Mouse (Mus musculus) MEL (cell line): ENCODE data around the gene Hsph1. TPM values are rescaled to one million over a fixed set of nuclear protein-coding genes. Genes with fewer than 3 reads are reported as not detected.

Experiments used
- DNase-seq: peaks from one replicate; pipeline ENCODE4 v3.0.0; 2011; ENCODE audit warnings: low read depth, low spot score
- H3K27ac ChIP-seq: 2 replicates; pipeline ENCODE4 v1.5.1; 2012; ENCODE audit warnings: low read depth, mild to moderate bottlenecking, control low read depth, low read length, moderate library complexity; ENCODE audit not compliant: control insufficient read depth
- H3K27me3 ChIP-seq, 2 experiments: fragments of 150-350 bp in 1 of 2; sonication (generic) in 1 of 2; 2 replicates each; pipeline ENCODE4 v1.6.1; 2012; ENCODE audit warnings: low read length in 2 of 2, mild to moderate bottlenecking in 2 of 2, improper control_type of control experiment in 1 of 2, moderate library complexity in 1 of 2; ENCODE audit not compliant: insufficient read depth in 2 of 2, control insufficient read depth in 1 of 2
- H3K36me3 ChIP-seq, 2 experiments: 2 replicates each; pipeline ENCODE4 v1.6.1; 2012 to 2014; ENCODE audit warnings: low read length in 2 of 2, improper control_type of control experiment in 1 of 2, inconsistent platforms in 1 of 2, mild to moderate bottlenecking in 1 of 2; ENCODE audit not compliant: insufficient read depth in 2 of 2, control insufficient read depth in 1 of 2
- H3K4me1 ChIP-seq, 2 experiments: fragments of 150-350 bp in 1 of 2; sonication (generic) in 1 of 2; 2 replicates each; pipeline ENCODE4 v1.6.1; 2012; ENCODE audit warnings: low read length in 2 of 2, improper control_type of control experiment in 1 of 2, mild to moderate bottlenecking in 1 of 2; ENCODE audit not compliant: insufficient read depth in 2 of 2, control insufficient read depth in 1 of 2
- H3K4me3 ChIP-seq, 2 experiments: fragments of 150-350 bp in 1 of 2; sonication (generic) in 1 of 2; 2 replicates each; pipeline ENCODE4 v1.5.1; 2012; ENCODE audit warnings: low read depth in 2 of 2, low read length in 2 of 2, mild to moderate bottlenecking in 2 of 2, moderate library complexity in 2 of 2, control low read depth in 1 of 2, improper control_type of control experiment in 1 of 2; ENCODE audit not compliant: control insufficient read depth in 1 of 2, insufficient read depth in 1 of 2
- H3K79me2 ChIP-seq: 2 replicates; pipeline ENCODE4 v1.6.1; 2012; ENCODE audit warnings: mild to moderate bottlenecking, low read length, moderate library complexity; ENCODE audit not compliant: control insufficient read depth, poor library complexity, insufficient read depth
- H3K9ac ChIP-seq: 2 replicates; pipeline ENCODE4 v1.6.1; 2012; ENCODE audit warnings: low read depth, mild to moderate bottlenecking, control low read depth, low read length, moderate library complexity; ENCODE audit not compliant: control insufficient read depth, poor library complexity, severe bottlenecking
- H3K9me3 ChIP-seq: fragments of 150-350 bp; sonication (generic); replicated peaks from 2 replicates; pipeline ENCODE4 v1.6.1; 2012; ENCODE audit warnings: mild to moderate bottlenecking, low read length, improper control_type of control experiment, moderate library complexity; ENCODE audit not compliant: insufficient read depth
- BHLHE40 ChIP-seq: IDR thresholded peaks from 2 replicates; pipeline ENCODE4 v1.6.1; 2012; ENCODE audit warnings: low read depth, mild to moderate bottlenecking, inconsistent platforms, low read length, improper control_type of control experiment, borderline replicate concordance
- CHD1 ChIP-seq: IDR thresholded peaks from 2 replicates; pipeline ENCODE4 v1.6.1; 2012; ENCODE audit warnings: low read depth, mild to moderate bottlenecking, inconsistent platforms, low read length, improper control_type of control experiment
- CHD2 ChIP-seq: IDR thresholded peaks from 2 replicates; pipeline ENCODE4 v1.6.1; 2011; ENCODE audit warnings: low read length, improper control_type of control experiment
- CTCF ChIP-seq, 3 experiments: IDR thresholded peaks in 2 of 3; conservative IDR thresholded peaks in 1 of 3; 2 replicates each; pipeline ENCODE4 v1.5.1; 2011 to 2012; ENCODE audit warnings: low read length in 3 of 3, low read depth in 2 of 3, mild to moderate bottlenecking in 2 of 3, improper control_type of control experiment in 1 of 3, inconsistent platforms in 1 of 3, mixed read lengths in 1 of 3, moderate library complexity in 1 of 3; ENCODE audit not compliant: control insufficient read depth in 1 of 3, insufficient read depth in 1 of 3, poor library complexity in 1 of 3, severe bottlenecking in 1 of 3
- E2F4 ChIP-seq: IDR thresholded peaks from 2 replicates; pipeline ENCODE4 v1.6.1; 2011; ENCODE audit warnings: low read depth, low read length, improper control_type of control experiment, borderline replicate concordance
- GABPA ChIP-seq: IDR thresholded peaks from 2 replicates; pipeline ENCODE4 v1.6.1; 2012; ENCODE audit warnings: low read depth, mild to moderate bottlenecking, inconsistent platforms, low read length, improper control_type of control experiment, moderate library complexity
- HCFC1 ChIP-seq: IDR thresholded peaks from 2 replicates; pipeline ENCODE4 v1.6.1; 2012; ENCODE audit warnings: low read depth, mild to moderate bottlenecking, inconsistent platforms, low read length, improper control_type of control experiment, moderate library complexity
- JUND ChIP-seq: IDR thresholded peaks from 2 replicates; pipeline ENCODE4 v1.6.1; 2011; ENCODE audit warnings: low read depth, mild to moderate bottlenecking, improper control_type of control experiment, low read length
- MAFK ChIP-seq: IDR thresholded peaks from 2 replicates; pipeline ENCODE4 v1.6.1; 2011; ENCODE audit warnings: low read depth, mild to moderate bottlenecking, low read length, improper control_type of control experiment, borderline replicate concordance
- MAX ChIP-seq: IDR thresholded peaks from 2 replicates; pipeline ENCODE4 v1.6.1; 2011; ENCODE audit warnings: low read length, improper control_type of control experiment
- MAZ ChIP-seq: IDR thresholded peaks from 2 replicates; pipeline ENCODE4 v1.6.1; 2012; ENCODE audit warnings: low read depth, mild to moderate bottlenecking, inconsistent platforms, low read length, improper control_type of control experiment
- MYB ChIP-seq: IDR thresholded peaks from 2 replicates; pipeline ENCODE4 v1.6.1; 2011; ENCODE audit warnings: mild to moderate bottlenecking, low read depth, low read length, improper control_type of control experiment
- NELFE ChIP-seq: IDR thresholded peaks from 2 replicates; pipeline ENCODE4 v1.6.1; 2011; ENCODE audit warnings: low read depth, low read length, improper control_type of control experiment
- NRF1 ChIP-seq: IDR thresholded peaks from 2 replicates; pipeline ENCODE4 v1.6.1; 2014; ENCODE audit warnings: low read depth, mild to moderate bottlenecking, inconsistent platforms, low read length, improper control_type of control experiment, moderate library complexity; ENCODE audit not compliant: poor library complexity, insufficient read depth, severe bottlenecking
- POLR2A ChIP-seq, 2 experiments: IDR thresholded peaks; 2 replicates each; pipeline ENCODE4 v1.6.1; 2011 to 2012; ENCODE audit warnings: low read length in 2 of 2, mild to moderate bottlenecking in 2 of 2, control low read depth in 1 of 2, improper control_type of control experiment in 1 of 2, low read depth in 1 of 2, moderate library complexity in 1 of 2; ENCODE audit not compliant: control insufficient read depth in 1 of 2, insufficient read depth in 1 of 2, poor library complexity in 1 of 2
- POLR2AphosphoS2 ChIP-seq: IDR thresholded peaks from 2 replicates; pipeline ENCODE4 v1.6.1; 2011; ENCODE audit warnings: low read length, improper control_type of control experiment
- POLR2AphosphoS5 ChIP-seq: IDR thresholded peaks from 2 replicates; pipeline ENCODE4 v1.6.1; 2012; ENCODE audit warnings: low read depth, borderline replicate concordance, mild to moderate bottlenecking, inconsistent platforms, low read length, moderate library complexity, mixed read lengths
- RAD21 ChIP-seq: IDR thresholded peaks from 2 replicates; pipeline ENCODE4 v1.6.1; 2011; ENCODE audit warnings: mild to moderate bottlenecking, low read depth, low read length, improper control_type of control experiment
- RCOR1 ChIP-seq: IDR thresholded peaks from 2 replicates; pipeline ENCODE4 v1.6.1; 2012; ENCODE audit warnings: low read depth, mild to moderate bottlenecking, inconsistent platforms, low read length, improper control_type of control experiment
- SMC3 ChIP-seq: IDR thresholded peaks from 2 replicates; pipeline ENCODE4 v1.6.1; 2011; ENCODE audit warnings: low read depth, low read length, improper control_type of control experiment
- TAL1 ChIP-seq: IDR thresholded peaks from 2 replicates; pipeline ENCODE4 v1.6.1; 2012; ENCODE audit warnings: mild to moderate bottlenecking, inconsistent platforms, low read length, moderate library complexity, mixed read lengths
- TBP ChIP-seq: IDR thresholded peaks from 2 replicates; pipeline ENCODE4 v1.8.0; 2011; ENCODE audit warnings: low read depth, low read length, improper control_type of control experiment
- TCF12 ChIP-seq: IDR thresholded peaks from 2 replicates; pipeline ENCODE4 v1.6.1; 2014; ENCODE audit warnings: low read depth, mild to moderate bottlenecking, inconsistent platforms, low read length, improper control_type of control experiment, moderate library complexity
- UBTF ChIP-seq: IDR thresholded peaks from 2 replicates; pipeline ENCODE4 v1.6.1; 2012; ENCODE audit warnings: low read depth, mild to moderate bottlenecking, inconsistent platforms, low read length, improper control_type of control experiment, moderate library complexity, borderline replicate concordance; ENCODE audit not compliant: insufficient read depth
- USF1 ChIP-seq: IDR thresholded peaks from 2 replicates; pipeline ENCODE4 v1.6.1; 2014; ENCODE audit warnings: low read depth, mild to moderate bottlenecking, inconsistent platforms, low read length, improper control_type of control experiment, moderate library complexity
- ZC3H11A ChIP-seq: IDR thresholded peaks from 2 replicates; pipeline ENCODE4 v1.6.1; 2012; ENCODE audit warnings: low read depth, mild to moderate bottlenecking, inconsistent platforms, low read length, improper control_type of control experiment
- ZKSCAN1 ChIP-seq: IDR thresholded peaks from 2 replicates; pipeline ENCODE4 v1.6.1; 2012; ENCODE audit warnings: low read depth, mild to moderate bottlenecking, inconsistent platforms, low read length, improper control_type of control experiment, moderate library complexity
- ZMIZ1 ChIP-seq: IDR thresholded peaks from 2 replicates; pipeline ENCODE4 v1.6.1; 2012; ENCODE audit warnings: low read depth, mild to moderate bottlenecking, inconsistent platforms, low read length, improper control_type of control experiment, moderate library complexity
- polyA plus RNA-seq, 2 experiments: library from polyadenylated mRNA; stranded (reverse) in 1 of 2; unstranded in 1 of 2; fragments of >175 nt in 1 of 2; fragments of >200 nt in 1 of 2; gene quantifications; 2 replicates each; pipeline versions ENCODE4 v1.2.1 to v1.2.4; 2012; ENCODE audit warnings: low replicate concordance in 2 of 2, low read depth in 1 of 2; ENCODE audit not compliant: insufficient read length in 2 of 2, insufficient read depth in 1 of 2, missing spikeins in 1 of 2
- total RNA-seq: library from RNA; depleted of rRNA; stranded (reverse); fragments of 300-350 nt; gene quantifications from 2 replicates; pipeline ENCODE4 v1.2.3, GENCODE M21; 2012

The Hsph1 gene
- total and polyA plus RNA-seq, 3 experiments = 176 to 388 (median 300) TPM

DNA sequence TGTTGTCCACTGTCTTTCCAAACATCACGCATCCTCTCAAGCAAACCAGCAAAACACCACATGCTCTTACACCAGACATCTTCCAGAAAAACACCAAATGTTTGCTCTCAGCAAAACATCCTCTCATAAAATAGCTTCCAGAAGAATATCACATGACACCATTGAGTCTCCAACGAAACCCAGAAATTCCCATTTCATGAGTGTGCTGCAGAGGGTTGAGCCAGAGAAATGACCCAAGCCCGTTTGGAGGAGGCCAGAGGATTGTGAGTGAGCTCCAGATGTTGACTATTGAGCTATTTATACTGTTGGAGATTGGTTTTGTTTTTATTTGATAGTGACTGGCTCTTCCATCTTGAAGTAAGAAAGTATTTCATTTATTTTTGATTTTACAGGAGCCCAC is 32.9 kb downstream of the Hsph1 start:
- Histone ChIP-seq H3K9ac (no peak overlapping the region), H3K27me3 (peaks cover 4 to 13% of the 10 kb centered on the region in 2 experiments; a peak in 3 of 4 replicates), H3K79me2 (no peaks in the 10 kb centered on the region), H3K9me3 (no peaks in the 10 kb centered on the region), H3K4me3 (no peak overlapping the region), H3K27ac (no peak overlapping the region), H3K36me3 (no peaks in the 10 kb centered on the region), H3K4me1 (no peaks in the 10 kb centered on the region)
- TF ChIP-seq CHD1 = no peak
- no peak for TF ChIP-seq POLR2AphosphoS5
- no peak for TF ChIP-seq TAL1
- TF ChIP-seq GABPA = no peak
- TF ChIP-seq USF1 = no peak
- no peak for TF ChIP-seq ZC3H11A
- no peak for TF ChIP-seq MAFK
- no peak for TF ChIP-seq NELFE
- no peak for TF ChIP-seq NRF1
- no peak for TF ChIP-seq JUND
- TF ChIP-seq CHD2 = no peak
- no peak for TF ChIP-seq MAZ
- no peak for TF ChIP-seq MYB
- TF ChIP-seq TCF12 = no peak
- TF ChIP-seq MAX = no peak
- TF ChIP-seq POLR2A (IDR thresholded peaks at IDR 0.05; ENCODE audit: control insufficient read depth in 1 of 2, insufficient read depth in 1 of 2, low read depth in 1 of 2, low read length in 2 of 2, poor library complexity in 1 of 2) = no peak
- no peak for TF ChIP-seq UBTF
- TF ChIP-seq RCOR1 = no peak
- TF ChIP-seq E2F4 = no peak
- no peak for DNase-seq

DNA sequence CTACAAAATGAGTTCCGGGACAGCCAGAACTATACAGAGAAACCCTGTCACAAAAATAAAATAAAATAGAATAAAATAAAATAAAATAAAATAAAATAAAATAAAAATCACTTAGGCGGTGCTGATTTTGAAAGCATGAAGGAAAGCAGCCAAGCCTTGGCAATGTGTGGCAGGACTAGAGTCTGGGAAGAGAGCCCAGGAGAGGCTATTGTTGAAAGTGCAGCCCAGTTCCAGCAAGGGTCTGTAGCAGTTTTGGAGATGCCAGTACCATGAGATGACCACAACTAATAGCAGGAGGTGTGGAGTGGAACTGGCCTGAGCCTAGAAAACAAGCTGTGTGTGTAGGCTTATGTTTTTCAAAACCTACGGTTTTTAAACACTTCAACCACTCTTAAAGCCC is 34.2 kb downstream of the Hsph1 start:
- no peaks in the 10 kb centered on the region for H3K36me3 ChIP-seq
- TF ChIP-seq NELFE (no peak), RAD21 (no peak), MAZ (no peak), TBP (no peak), POLR2AphosphoS2 (no peak), CTCF (IDR thresholded peaks at IDR 0.05 in 2 of 3, conservative IDR thresholded peaks at IDR 0.05 in 1 of 3; ENCODE audit: control insufficient read depth in 1 of 3, insufficient read depth in 1 of 3, low read depth in 2 of 3, low read length in 3 of 3, poor library complexity in 1 of 3, severe bottlenecking in 1 of 3) (no peak), SMC3 (no peak), TAL1 (no peak), MYB (no peak), ZKSCAN1 (no peak), ZMIZ1 (no peak), BHLHE40 (no peak), HCFC1 (no peak)
- TF ChIP-seq, all 39 proteins: peak for 0
- Histone ChIP-seq H3K9ac (no peak overlapping the region), H3K4me1 (no peaks in the 10 kb centered on the region), H3K4me3 (no peak overlapping the region), H3K27me3 (peaks cover 4 to 13% of the 10 kb centered on the region in 2 experiments; a peak in 3 of 4 replicates), H3K9me3 (no peaks in the 10 kb centered on the region), H3K27ac (no peak overlapping the region), H3K79me2 (no peaks in the 10 kb centered on the region)
- no peak for DNase-seq
